Mouse (Mus musculus) ovary, postnatal 14 days (tissue): ENCODE measurements around the gene Banf2.

Experiments used
- DNase-seq: peaks from one replicate; pipeline ENCODE4 v3.0.0; 2022; ENCODE audit warnings: low spot score

Banf2 gene

GRCm38 (mm10) chr2:144032664-144033063 is at the start of gene Banf2:
Gene Banf2, plus strand, starts transcription at chr2:144033059.
- DNase-seq = no peak

- no peak for DNase-seq
Measured at GRCm38 (mm10) chr2:143983482-143983881, 49.4 kb upstream of the Banf2 start.

DNA sequence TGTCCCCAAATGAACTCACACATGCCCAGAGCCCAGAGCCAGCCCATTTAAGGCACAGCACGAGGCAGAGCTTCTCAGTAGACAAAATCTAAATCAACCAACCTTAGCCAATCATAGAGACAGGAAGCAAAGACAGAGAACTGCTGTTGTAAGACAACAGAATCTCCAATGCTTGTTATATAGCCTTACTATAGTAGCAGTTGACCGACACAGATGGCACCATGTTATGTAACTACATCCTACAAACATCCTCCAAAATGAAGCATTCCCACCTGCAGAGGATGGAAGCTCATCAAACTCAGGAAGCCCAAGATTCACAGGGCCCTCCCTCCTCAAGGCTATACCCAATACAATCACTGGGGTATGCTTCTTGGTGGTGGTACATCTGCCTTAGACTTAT is 45.4 kb upstream of the Banf2 start:
- no peak for DNase-seq

- no peak for DNase-seq
Measured at GRCm38 (mm10) chr2:143988016-143988415, 44.8 kb upstream of the Banf2 start.

DNA sequence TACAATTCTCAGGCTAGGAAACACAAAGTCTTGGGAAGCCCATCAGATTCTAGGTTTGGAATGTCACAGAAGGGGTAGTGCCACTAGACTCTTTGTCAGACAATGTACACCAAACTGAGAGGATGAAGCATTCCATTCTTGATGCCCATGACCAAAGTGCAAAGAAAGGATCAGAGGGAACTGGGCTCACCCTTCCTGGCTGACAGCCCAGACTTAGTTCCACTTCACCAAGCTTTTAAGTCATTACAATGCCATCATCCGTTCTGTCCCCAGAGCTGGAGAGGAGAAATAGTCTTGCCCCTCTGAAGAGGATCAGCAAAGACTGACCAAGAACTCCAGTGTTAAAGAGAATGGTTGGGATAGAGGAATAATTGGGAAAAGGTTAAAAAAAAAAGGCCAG is 41.9 kb upstream of the Banf2 start:
- DNase-seq = no peak

DNA sequence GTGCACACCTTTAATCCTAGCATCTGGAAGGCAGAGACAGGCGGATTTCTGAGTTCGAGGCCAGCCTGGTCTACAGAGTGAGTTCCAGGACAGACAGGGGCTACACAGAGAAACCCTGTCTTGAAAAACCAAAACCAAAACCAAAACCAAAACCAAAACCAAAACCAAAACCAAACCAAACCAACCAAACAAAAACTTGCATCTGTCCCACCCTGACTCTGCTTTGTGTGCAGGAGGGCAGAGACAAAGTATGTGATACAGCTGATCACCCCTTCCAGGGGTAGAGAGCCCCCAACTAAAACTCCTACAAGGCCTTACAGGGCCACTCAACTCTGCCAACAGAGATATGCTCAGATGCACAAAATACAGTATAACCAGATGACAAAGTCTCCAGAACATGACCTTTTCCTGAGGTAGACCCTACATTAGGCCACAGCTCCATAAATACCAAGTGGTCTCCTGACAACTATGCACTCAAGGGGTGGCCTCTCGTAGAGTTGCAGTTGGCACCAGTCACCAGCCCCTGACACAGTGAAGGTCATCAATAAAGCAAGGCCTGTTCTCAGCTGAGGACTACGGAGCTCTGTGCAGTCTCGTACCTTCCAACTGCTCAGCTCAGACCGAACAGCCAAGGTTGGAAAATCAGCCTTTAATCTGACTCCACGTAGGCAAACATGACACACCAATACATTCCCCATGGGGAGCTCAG is 40.7 kb upstream of the Banf2 start:
- DNase-seq = no peak

- no peak for DNase-seq
Measured at GRCm38 (mm10) chr2:143992977-143993376, 39.9 kb upstream of the Banf2 start.

DNA sequence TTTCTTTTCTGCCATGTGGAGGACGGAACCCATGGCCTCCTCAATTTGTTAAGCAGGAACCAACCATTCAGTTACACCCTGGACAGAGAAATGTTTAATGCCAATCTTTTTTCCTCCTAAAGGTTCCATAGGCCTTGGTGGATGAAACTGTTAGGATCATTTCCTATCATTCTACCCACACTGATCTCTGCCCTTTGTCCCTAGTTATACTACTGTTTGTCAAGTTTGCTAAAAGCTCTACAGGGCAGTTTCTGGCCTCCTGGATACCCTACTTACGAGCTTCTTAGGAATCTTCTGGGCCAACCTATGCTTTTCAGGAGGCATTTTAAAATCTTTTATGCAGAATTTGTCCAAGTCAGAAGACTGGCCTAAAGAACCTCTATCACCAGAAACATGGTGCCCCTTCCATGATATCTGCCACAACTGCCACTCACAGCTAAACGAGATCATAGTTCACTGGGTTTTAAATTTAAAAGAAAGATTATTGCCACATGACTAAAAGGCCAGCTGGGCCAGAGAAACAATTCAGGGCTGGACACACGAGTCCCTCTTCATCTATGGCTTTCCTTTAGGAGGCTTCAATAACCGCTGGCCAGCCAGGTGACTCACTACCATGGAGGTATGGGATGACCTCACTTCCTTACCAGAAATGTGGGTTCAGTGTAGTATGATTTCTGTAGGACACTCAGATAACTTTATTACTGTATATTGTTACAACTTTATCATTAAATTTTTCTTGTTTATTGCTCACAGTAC is 30.5 kb upstream of the Banf2 start:
- no peak for DNase-seq

- peak; percentile 21 for DNase-seq
Measured at GRCm38 (mm10) chr2:144003544-144003943, 29.3 kb upstream of the Banf2 start.

DNA sequence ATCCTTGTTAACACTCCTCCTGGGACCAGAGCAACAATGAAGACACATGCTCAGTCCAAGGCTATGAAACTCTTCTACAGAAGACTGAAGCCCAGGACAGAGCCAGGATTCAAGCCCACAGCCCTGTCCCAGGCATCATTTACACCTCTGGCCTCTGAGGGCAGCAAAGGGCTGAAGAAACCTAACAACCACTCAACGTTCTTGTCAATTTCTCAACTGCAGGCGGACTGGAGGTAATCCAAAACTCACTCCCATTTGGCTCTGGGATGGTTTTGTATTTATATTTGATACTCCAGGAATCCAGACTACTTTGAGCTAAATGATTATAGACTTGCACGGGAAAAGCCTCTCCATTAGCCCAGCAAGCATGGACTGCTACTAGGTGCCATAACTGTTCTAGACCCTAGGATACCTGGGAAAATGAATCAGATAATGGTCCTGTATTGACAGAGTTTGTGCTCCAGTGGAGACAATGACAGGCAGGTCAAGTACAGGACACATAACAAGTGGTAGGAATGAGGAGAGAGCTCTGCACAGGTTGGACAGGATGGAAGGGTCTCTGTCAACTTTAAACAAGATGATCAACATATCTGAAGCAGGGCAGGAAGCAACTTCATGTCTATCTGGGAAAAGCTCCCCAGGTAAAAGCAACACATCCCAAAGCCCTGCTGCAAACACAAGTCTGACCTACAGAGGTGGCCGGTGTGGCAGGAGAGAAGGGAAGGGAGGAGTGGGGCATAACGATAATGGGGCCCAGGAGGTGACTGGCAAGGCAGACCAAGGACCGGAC is 27.5 kb upstream of the Banf2 start:
- DNase-seq = no peak

GRCm38 (mm10) chr2:144006686-144007085 is 26.2 kb upstream of the Banf2 start:
- no peak for DNase-seq

DNA sequence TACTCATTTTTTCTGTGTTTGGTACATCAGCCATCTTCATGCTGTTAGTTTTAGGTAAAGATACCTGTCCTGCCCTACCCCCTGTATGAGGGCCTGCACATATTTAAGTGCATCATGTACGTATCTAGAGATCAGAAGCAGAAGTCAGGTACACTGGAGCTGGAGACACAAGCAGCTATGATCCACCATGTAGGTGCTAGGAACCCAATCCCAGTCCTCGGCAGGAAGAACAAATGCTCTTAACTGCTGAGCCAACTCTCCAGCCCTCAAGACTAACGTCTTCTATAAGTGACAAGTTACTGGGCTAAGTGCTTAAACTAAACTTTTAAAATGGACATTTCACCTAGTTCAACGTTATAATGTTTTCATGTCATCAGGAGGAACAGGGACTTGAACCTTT is 25.6 kb upstream of the Banf2 start:
- no peak for DNase-seq

DNA sequence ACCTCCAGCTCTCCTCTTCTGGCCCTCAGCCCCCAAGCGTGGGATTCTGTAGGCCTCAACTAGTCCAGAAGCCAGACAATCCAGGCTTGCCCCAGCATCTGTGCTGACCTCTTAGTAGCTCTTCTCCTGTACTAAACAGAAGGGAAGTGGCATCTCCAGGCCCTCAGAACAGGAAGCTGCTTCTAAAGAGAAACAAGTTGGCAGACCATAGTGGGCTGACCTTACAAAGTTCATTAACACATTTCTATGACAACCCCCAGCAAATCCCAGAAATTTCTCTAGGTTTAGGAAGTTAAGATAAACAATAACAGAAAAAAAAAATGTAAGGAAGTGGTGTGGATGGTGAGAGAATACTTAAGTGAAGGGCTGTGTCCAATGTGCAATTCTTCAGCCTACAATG is 23.8 kb upstream of the Banf2 start:
- DNase-seq = no peak

- peak; percentile 33 for DNase-seq
Measured at GRCm38 (mm10) chr2:144009551-144010281, 23.1 kb upstream of the Banf2 start.

DNA sequence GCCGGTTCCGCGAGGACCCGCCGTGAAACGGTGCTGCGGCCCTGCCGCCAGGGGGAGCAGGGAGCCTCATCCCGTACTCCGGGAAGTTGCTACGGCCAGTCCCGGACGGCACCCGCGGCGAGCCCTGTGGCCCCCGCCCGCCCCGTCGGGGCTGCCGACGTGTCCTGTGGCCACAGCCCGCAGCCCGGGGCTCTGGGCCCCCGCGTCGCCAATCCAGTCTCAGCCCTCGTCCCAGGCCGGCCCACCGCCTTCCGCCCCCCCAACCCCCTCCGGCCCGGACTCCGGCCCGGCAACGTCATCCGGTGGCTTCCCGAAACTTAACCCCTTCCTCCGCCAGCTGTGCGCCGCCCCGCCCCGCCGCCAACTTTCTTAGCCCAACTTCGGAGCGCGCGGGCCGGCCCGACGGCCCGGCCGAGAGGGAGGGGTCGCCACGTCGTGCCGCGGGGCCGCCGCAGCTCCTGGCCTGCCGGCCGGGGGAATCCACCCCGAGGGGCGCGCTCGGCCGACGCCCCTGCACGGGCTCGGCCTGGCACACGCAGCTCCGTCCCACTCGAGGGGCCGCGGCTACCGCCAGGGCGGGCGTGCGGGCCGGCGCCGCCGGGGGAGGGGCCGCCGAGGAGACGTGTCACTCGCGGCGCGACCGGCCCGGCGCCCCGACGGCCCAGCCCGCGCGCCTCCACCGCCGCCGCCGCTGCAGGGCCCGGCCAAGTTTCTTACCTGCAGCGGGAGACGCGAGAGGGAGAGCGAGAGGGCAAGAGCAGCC is 22.4 kb upstream of the Banf2 start:
- DNase-seq = peak; percentile 80

- peak; percentile 96 for DNase-seq
Measured at GRCm38 (mm10) chr2:144011080-144011551, 21.7 kb upstream of the Banf2 start, which contains the start of gene Rrbp1. Gene Rrbp1, minus strand, starts transcription at chr2:144011263.

- DNase-seq = no peak
Measured at GRCm38 (mm10) chr2:144014051-144014450, 18.8 kb upstream of the Banf2 start.

GRCm38 (mm10) chr2:144014481-144014880 is 18.4 kb upstream of the Banf2 start:
- no peak for DNase-seq

DNA sequence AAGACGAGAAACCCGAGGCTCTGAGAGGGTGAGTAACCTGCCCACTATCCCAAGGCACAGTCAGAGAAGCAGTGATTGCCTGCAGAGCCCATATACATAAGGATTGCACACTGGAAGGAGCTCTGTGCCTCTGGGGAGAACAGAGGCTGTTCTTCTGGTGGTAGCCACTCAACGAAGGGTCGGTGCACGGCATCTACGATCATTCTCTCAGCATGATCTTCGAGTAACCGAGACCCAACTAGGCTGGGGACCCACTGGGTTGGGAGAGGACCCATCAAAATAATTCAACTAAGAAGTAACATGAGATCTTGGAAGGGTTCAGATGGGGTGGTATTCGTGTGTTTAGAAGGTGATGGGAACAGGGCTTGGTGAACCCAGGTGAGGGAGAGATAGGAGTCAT is 17.0 kb upstream of the Banf2 start:
- no peak for DNase-seq

- no peak for DNase-seq
Measured at GRCm38 (mm10) chr2:144019971-144020370, 12.9 kb upstream of the Banf2 start.

- no peak for DNase-seq
Measured at GRCm38 (mm10) chr2:144022441-144022840, 10.4 kb upstream of the Banf2 start.
